Mouse (Mus musculus) adrenal gland, postnatal 25 days (tissue): ENCODE results near the gene Gm26992. TPM values are rescaled to one million over a fixed set of nuclear protein-coding genes. Genes with fewer than 3 reads are reported as not detected.

Source experiments
- DNase-seq: peaks from one replicate; pipeline ENCODE4 v3.0.0; 2021; ENCODE audit warnings: mixed read lengths
- total RNA-seq: library from RNA; stranded (reverse); gene quantifications from 2 replicates; pipeline ENCODE4 v1.2.3, GENCODE M21; 2021

Gene Gm26992
- total RNA-seq, 1 experiment from 2014 or later: not detected

DNA sequence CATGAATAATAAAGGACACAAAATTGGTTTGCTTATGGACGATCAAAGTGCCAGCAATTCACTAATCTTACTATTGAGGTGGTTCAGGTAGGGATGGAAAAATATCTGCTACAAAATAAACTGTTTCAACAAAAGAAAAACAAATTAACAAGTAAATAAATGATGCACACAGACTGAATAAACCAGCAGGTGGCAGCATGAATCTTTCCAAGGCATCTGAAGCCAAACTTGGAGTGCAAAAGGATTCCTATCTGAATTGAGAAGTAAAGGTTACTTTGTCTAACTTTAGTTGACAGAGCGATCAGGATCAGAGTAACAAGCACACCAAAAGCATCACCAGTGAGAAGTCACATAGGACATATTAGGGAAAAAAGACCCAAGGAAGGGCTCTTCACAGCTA, 62.2 kb downstream of the Gm26992 start:
- DNase-seq: peak; percentile 15

DNA sequence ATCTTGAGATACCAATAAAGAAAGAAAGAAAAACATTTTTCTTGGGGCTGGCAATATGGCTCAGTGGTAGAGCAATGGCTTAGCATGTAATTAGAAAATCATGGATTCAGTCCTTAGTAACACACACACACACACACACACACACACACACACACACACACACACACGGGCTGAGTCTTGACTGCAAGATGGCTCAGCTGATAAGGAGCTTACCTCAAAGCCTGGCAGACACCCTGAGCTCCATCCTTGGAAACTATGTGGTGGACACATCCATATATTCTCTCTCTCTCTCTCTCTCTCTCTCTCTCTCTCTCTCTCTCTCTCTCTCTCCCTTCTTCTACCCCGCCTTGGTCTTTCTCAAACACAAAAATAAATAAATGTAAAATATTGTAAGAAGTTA, 69.0 kb downstream of the Gm26992 start:
- DNase-seq: no peak

DNA sequence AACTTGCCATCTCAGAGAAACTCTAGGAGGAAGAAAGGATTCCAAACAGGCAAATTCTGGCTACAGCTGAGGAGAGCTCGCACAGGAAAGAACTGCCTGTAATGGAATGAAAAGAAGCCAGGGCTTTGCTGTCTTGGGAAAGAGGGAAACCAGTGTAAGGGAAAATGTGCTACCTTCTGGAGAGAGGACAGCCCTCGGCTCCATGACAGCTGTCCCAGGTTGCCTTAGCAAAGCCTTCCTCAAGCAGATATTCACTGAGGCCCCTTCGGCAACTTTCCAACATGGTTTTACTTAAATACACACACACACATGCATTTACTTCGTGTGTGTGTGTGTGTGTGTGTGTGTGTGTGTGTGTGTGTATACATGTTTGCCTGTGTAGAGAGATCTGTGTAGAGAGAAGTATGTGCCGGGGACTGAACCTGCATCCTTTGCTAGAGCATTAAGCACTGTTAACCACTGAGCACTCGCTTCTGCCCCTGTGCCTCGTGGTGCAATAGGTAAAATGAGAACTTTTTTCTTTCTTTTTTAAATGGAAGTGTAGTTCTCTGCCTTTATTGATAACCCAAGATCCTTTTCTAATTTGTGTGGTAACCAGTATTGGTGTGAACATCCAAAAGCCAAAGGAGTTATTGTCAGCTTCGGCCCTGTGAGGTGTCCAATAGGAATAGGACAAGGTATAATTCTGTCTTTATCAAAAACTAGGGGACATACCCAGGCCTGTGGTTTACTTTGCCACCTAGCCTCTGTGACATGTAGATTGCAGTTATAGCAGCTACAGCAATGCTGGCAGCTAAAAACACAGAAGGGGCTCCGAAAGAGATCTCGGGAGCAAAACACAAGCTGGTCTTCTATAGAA, 70.8 kb downstream of the Gm26992 start:
- DNase-seq: no peak

DNA sequence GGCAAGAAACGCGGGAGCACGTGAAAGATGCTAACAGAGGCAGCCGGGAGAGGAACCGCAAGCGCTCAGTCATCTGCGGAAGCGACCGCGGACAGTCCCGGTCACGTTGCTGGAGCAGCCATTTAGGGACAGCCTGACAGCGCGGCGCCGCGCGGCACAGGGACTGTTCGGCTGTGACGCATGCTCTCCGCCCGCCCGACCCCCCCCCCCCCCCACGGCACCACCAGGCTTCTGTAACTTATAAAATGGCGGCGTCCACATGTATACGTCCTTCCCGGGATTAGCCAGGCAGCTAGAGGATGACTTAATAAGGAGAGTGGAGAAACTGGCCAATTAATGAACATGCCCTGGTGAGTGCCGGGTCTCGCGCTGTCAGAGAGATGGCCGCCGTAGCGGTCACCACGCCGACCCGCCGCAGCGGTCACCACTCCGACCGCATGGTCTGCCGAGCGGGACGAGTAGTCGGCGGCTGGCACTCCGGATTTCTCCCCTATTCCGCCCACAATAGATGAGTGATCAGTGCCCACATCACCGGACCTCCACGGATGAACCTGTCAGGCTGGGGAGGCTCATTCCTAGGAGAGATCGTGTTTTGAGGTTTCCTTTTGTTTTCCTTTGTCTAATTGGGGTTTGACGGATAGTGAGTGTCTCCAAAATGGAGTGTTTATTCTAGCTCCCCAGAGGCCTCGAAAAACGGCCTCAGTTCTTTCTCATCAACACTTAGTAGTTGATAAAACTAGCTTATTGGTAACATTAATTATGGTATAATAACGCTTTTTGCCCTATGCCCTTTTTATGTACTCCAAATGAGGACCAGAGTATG, 71.8 kb downstream of the Gm26992 start:
- DNase-seq: peak; percentile 57

DNA sequence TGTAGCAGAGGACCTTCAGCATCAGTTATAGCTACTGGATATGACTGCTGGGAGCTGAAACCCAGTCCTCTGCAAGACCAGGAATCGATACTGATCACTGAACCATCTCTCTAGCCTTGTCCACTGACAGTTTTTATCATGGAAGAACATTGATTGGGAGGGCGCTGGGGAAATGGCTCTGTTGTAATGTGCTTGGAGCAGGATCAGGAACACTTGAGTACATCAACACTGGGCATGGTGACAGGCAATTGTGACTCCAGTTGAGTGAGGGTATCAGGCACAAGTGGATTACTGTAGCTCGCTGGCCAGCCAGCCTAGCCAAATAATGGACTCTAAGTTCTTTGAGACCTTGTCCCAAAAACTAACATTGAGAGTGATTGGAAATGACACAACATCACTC, 77.6 kb downstream of the Gm26992 start:
- no peak for DNase-seq

DNA sequence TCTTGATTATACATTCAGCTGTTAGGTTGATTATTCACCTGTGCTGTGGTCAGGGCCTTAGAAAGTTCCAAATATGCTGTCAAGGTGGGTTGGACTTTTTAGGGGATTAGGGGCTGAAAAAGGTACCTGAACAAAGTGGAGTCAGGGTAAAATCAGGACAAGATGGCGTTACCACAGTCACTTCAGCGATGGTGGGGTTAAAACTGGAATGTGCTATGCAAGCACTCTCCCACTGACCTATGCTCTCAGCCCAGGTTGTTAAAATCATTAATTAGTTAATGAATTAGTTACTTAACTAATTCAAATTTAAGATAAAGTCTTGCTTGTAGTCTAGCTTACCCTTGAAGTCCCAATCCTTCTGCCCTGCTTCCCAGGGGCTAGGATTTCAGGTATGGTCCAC, 78.3 kb downstream of the Gm26992 start:
- DNase-seq: no peak

DNA sequence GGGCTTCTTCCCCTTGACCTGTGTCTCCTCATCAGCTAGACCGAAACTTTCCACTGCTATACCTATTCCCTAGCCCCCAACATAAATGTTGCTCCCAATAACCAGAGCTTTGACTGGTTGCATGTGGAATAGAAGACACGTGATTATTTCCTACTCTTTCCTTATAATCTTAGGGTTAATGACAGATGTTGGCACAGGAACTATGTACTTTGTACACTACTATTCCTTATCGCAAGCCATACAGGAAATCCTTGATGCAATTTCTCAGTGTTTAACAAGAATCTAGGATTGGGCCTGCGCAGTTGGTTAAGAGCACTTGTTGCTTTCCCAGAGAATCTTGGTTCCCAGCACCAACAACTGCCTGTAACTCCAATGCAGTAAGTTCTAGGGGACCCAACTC, 86.4 kb downstream of the Gm26992 start:
- no peak for DNase-seq

DNA sequence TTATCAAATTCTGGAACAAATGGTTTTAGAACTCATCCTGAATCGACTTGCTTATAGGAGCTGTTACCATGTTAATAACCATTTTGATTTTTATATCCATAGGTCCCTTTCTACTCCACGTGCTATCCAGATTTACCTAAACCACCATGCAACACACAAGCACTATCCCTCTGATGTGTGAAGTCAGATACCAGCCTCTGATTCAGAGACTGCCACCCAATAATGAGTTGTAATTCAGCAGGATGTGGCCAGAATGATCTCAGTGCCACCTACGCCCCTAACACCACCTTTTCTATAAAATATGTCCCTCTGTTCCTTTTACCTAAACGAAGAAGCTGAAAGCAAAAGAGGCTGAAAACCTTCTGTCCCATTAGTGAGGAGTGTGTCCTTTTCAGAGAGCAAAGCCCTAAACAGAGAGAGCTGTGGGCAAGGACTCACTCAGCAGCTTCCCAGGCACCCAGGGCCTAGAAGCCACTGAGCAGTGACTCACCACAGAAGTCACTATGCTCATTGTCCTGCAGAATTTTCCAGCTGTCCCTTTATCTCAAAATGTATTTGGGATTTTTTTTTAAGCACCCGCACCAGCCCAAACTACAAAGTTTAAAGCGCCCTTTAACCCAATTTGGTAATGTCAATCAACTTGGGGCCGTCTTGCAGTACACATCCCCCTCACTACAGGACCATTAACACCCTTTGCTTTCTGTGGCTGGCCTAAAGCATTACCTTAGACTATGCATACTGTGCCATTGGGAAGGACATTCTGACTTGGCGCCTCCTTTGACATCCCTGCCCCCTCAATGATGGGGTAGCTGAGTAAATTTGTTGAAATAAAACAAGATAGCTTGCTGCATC, 87.6 kb downstream of the Gm26992 start:
- peak; percentile 12 for DNase-seq

DNA sequence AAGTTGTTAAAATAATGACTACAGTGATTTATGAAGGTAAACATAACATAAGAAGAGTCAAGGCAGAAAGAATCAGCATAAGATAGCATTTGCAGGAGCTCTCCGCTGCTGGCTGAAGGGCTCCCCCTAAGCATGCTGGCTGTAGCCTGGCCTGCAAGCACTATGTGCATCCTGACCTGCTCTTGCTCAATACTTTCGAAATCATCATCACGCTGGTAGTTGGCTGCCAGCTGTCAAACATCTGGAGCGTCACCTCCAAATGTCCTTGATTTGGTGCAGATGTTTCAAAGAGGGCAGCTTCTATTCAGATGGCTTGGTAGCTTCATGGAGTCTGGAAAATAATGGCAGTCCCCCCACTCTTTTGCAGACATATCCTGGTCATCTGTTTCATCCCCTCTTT, 93.0 kb downstream of the Gm26992 start:
- DNase-seq: no peak

DNA sequence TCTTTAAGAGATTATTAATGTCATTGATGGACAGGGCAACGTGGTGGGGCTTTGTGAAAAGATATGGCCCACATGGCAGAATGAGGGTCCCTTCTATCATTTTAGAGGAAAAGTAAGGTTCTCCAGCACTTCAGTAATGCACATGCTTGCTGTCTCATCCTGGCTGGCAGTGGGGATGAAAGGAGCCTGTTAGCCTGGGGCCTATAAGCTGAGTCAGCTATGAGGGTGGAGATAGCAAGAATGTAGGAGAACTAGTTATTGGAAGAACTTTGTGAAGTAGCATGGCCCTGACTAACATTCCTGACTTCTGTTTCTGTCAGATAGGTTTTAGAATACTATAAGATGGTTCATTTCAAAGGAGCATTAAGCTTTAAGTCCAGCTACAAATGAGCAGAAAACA, 93.5 kb downstream of the Gm26992 start:
- DNase-seq: no peak

DNA sequence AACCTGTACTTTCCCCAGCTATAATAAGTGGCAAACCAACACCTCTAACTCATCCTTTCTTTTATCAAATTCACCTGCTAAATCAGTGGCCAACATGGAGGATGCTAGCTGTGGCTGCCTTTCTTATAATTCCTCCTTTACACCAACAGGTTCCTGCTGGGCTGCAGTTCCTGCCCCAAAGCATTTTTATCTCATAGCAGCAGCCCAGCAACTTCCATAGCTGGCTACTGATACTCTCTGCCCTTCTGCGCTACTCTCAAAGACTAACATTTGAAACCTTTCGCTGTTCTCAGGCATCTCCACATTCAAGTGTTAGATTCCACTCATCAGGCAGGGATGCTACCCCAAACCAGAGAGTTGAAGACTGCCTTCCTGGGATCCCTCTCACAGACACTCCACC, 97.0 kb downstream of the Gm26992 start:
- DNase-seq: no peak

DNA sequence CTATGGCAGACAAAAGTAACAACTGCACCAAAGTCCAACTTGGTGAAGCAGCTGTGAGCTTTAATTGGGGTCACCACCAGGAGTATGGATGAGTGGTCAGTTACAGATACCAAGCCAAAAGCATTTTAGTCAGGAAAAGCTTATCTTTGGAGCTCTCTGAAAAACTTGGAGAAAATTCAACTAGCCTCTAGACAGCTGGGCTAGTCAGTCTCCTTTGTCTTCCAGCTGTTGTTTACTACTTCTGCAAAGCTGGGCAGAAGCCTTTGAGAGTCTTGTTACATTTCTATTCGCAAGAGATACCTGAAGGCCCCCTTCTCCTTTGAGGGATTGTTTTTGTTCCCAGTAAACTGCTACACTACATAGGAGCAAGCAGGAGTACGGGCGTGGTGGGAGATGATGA, 97.7 kb downstream of the Gm26992 start:
- no peak for DNase-seq

DNA sequence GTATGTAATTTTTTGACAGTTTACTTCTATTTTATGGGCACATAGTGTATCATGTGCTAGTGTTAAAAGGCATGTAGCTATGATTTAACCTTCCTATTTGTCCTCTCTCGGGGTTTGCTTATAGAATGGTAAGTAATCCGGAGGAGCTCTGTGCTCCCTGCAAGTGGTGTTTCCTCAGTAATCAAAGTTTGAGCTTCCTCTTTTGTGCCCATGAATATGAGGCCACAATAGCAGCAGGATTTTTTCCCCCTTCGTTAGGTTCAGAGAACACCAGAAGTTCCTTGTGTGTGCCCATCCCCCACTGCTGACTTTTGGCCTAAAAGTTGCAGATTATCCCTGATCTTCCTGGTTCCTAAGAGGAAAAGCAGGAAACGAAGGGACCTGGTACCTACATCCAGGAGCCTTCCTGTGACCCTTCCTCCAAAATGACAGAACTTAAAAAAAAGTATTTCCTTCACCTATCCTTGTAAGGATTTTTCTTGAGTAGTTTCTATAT, 99.5 kb downstream of the Gm26992 start:
- no peak for DNase-seq

DNA sequence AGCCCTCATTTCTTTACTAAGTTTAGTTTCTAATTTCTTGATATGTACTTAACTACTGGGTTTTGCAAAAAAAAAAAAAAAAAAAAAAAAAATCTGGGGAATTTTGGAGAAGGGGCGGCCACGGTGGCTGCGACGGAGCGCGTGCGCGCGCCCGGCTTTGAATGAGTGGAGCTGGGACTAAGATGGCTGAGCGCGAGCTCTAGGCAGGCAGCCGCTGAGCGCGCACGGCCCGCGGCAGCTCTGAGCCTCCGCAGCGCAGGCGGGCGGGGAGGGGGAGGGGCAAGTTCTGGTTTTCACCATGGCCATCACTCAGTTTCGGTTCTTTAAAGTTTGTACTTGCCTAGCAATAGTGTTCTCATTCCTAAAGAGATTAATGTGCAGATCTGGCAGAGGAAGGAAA, 107.4 kb downstream of the Gm26992 start:
- DNase-seq: peak; percentile 69

Other genes starting within 250 kb of the Gm26992 start
- 0.62 and 1.1 TPM in 2 replicates for gene Nap1l2, start 235.4 kb upstream of the Gm26992 start, total RNA-seq
- gene Cdx4, start 100.6 kb upstream of the Gm26992 start, total RNA-seq: not detected in 2 replicates
- 6.1 and 6.9 TPM in 2 replicates for gene Chic1, start 65.5 kb upstream of the Gm26992 start, total RNA-seq
- gene Tsx, start 7.5 kb upstream of the Gm26992 start, total RNA-seq: not detected in 2 replicates
- gene Zcchc13, start 208.6 kb downstream of the Gm26992 start, total RNA-seq: not detected in 2 replicates